Mouse (Mus musculus) midbrain, embryonic 13.5 days (tissue): ENCODE data around the gene Sh3tc1. TPM values are rescaled to one million over a fixed set of nuclear protein-coding genes. Genes with fewer than 3 reads are reported as not detected.

Experiments used
- ATAC-seq: fragments of 200-750 bp; cut with Nextera tagmentation; 2 replicates; pipeline ENCODE4 v1.8.0; 2017; ENCODE audit warnings: mild to moderate bottlenecking, moderate TSS enrichment, moderate library complexity
- H3K27ac ChIP-seq: fragments of 300-500 bp; sonication (generic); 2 replicates; pipeline ENCODE4 v1.5.1; 2015; ENCODE audit warnings: inconsistent platforms, mild to moderate bottlenecking, moderate library complexity
- H3K27me3 ChIP-seq: fragments of 300-500 bp; sonication (generic); 2 replicates; pipeline ENCODE4 v1.6.1; 2015; ENCODE audit warnings: mild to moderate bottlenecking, inconsistent platforms
- H3K36me3 ChIP-seq: fragments of 300-500 bp; sonication (generic); 2 replicates; pipeline ENCODE4 v1.6.1; 2015; ENCODE audit warnings: mild to moderate bottlenecking, inconsistent platforms
- H3K4me1 ChIP-seq: fragments of 300-500 bp; sonication (generic); replicated peaks from 2 replicates; pipeline ENCODE4 v1.6.1; 2015; ENCODE audit warnings: inconsistent platforms
- H3K4me2 ChIP-seq: fragments of 300-500 bp; sonication (generic); replicated peaks from 2 replicates; pipeline ENCODE4 v1.6.1; 2015; ENCODE audit warnings: moderate library complexity, mild to moderate bottlenecking, inconsistent platforms
- H3K4me3 ChIP-seq: fragments of 300-500 bp; sonication (generic); replicated peaks from 2 replicates; pipeline ENCODE4 v1.5.1; 2015; ENCODE audit warnings: mild to moderate bottlenecking, inconsistent platforms
- H3K9ac ChIP-seq: fragments of 300-500 bp; sonication (generic); replicated peaks from 2 replicates; pipeline ENCODE4 v1.6.1; 2015; ENCODE audit warnings: mild to moderate bottlenecking, inconsistent platforms
- H3K9me3 ChIP-seq: fragments of 300-500 bp; sonication (generic); 2 replicates; pipeline ENCODE4 v1.6.1; 2016; ENCODE audit warnings: mild to moderate bottlenecking, inconsistent platforms
- WGBS: fragments of 180-500 bp; shearing (Covaris S2); methylation state at CpG from one replicate; pipeline ENCODE4 v1.1.7; 2015; 5-methylcytosine and 5-hydroxymethylcytosine counted together
- polyA plus RNA-seq: library from polyadenylated mRNA; unstranded; fragments of >200 nt; fragmentation: Nextera tagmentation; extraction: Ambion mirVana; gene quantifications from 2 replicates; pipeline ENCODE4 v1.2.1, GENCODE M21; 2015

Gene Sh3tc1
- polyA plus RNA-seq, 1 experiment from 2014 or later, result 3.8 TPM

DNA sequence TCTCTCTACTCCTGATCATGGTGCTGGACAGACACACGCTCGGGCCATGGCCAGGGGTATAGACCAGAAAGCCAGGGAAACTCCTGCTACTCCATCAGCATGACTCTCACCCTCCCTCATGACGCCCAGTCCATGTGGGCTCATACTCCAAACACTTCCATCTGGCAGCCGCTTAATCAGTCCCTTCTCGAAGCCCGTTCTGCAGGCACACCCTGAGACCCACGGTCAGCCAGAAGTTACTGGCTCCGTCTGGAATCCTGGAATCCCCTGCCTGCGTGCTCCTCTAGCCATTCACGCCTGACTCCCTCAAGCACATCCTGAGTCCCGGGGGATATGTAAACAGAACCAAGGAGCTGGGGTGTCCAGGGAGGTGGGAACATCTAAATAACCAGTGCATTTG, 48.5 kb downstream of the Sh3tc1 start:
- Histone ChIP-seq H3K9me3 (no peaks in the 10 kb centered on the region), H3K9ac (no peak overlapping the region)
- WGBS, result 77% methylated on average over 11 of the region's 11 CpGs

DNA sequence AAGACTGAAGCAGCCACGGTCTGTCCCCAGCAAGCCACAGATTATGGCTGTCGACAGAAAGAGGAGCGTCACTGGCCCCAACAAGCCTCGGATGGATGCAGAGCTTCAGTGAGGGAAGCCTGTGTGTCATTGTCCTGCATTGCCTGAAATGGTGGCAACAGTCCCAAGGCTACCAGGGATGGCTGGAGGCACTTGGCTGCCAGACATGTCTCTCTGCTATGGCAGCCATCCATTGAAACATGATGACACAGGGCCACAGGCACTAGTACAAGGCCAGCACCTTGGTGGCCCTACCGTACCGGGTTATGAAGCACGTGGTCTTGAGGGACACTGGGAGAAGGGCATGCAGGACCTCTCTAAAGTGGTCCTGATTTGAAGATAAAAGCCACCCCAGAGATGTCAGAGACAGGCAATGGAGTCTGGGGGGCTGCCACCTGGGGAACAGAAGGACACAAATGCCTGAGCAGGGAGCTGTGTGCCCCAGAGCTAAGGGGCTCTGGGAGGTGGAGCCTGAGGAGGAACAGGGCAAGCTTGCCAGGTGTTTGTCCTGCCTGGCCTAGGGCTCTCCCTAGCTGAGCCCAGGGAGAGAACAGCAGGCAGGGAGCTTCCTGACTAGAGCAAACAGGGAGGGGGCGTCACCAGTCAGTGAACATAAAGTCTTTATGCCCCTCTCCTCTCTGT, 49.2 kb downstream of the Sh3tc1 start:
- 84% methylated on average over 8 of the region's 8 CpGs for WGBS
- Histone ChIP-seq H3K4me2 (no peak overlapping the region), H3K4me1 (no peaks in the 10 kb centered on the region), H3K9ac (no peak overlapping the region), H3K9me3 (no peaks in the 10 kb centered on the region), H3K4me3 (no peak overlapping the region), H3K36me3 (no peaks in the 10 kb centered on the region), H3K27me3 (no peaks in the 10 kb centered on the region), H3K27ac (no peak overlapping the region)
- ATAC-seq, result no peak

More for the DNA sequence above, 48.5 kb downstream of the Sh3tc1 start:
- Histone ChIP-seq H3K27me3 (no peaks in the 10 kb centered on the region), H3K4me2 (no peak overlapping the region), H3K4me1 (no peaks in the 10 kb centered on the region), H3K27ac (no peak overlapping the region), H3K4me3 (no peak overlapping the region), H3K36me3 (no peaks in the 10 kb centered on the region)
- ATAC-seq, result no peak

DNA sequence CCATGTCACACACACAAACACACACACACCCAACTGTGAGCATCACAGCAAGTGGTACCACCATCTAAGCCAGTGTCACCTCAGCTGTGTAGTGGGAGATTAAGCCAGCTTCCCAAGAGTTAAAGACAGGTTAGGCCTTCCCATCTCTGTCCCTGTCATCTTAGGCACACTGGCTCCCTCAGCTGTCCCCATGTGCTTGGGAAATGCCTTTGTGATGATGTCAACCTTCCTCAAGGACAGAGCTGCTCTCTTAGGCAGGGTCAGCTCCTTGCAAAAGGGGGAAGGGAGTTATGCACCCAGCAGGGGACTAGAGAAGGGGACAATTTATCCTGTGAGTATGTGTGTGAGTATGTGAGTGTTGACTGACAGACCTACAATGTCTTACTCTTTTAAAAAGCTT, 50.4 kb downstream of the Sh3tc1 start:
- Histone ChIP-seq H3K4me2 (no peak overlapping the region), H3K4me1 (no peaks in the 10 kb centered on the region), H3K27ac (no peak overlapping the region), H3K36me3 (no peaks in the 10 kb centered on the region), H3K4me3 (no peak overlapping the region), H3K9me3 (no peaks in the 10 kb centered on the region), H3K9ac (no peak overlapping the region), H3K27me3 (no peaks in the 10 kb centered on the region)
- no peak for ATAC-seq

DNA sequence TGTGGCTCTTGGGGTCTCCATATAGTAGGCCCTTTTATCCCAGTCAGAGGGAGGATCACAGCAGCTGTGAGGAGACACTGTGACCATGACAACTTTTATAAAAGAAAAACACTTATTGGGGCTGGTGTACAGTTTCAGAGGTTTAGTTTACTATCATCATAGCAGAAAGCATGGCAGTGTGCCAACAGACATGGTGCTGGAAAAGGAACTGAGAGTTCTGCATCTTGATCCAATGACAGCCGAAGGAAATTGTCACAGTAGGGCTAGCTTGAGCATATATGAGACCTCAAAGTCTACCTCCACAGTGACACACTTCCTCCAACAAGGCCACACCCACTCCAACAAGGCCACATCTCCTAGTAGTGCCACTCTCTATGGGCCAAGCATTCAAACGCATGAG, 50.9 kb downstream of the Sh3tc1 start:
- H3K9ac ChIP-seq, result no peak overlapping the region
- WGBS, result 95% methylated on average over 2 of the region's 2 CpGs
- no peaks in the 10 kb centered on the region for H3K4me1 ChIP-seq
- no peaks in the 10 kb centered on the region for H3K9me3 ChIP-seq
- no peak overlapping the region for H3K4me2 ChIP-seq
- no peaks in the 10 kb centered on the region for H3K36me3 ChIP-seq
- no peak for ATAC-seq
- no peak overlapping the region for H3K4me3 ChIP-seq
- no peaks in the 10 kb centered on the region for H3K27me3 ChIP-seq
- no peak overlapping the region for H3K27ac ChIP-seq

DNA sequence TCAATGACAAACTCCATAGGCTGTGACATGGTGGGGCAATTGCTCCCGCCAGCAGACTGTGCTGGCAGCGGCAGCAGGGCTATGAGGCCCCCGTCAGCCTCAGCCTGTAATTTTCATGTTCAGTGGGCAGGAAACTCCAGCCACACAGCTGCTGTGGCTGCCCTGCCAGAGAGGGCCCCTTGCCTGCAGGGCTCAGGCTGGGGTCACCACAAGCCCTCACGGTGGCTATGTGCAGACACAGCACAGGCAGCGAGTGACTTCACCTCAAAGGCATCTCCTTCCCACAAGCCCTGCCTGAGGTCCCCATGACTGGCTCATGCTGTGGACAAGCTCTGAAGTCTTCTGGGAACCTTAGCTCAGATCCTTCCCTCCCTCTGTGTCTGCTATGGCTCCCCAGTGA, 52.7 kb downstream of the Sh3tc1 start:
- Histone ChIP-seq H3K4me1 (no peaks in the 10 kb centered on the region), H3K4me3 (no peak overlapping the region), H3K27ac (no peak overlapping the region), H3K4me2 (no peak overlapping the region), H3K9ac (no peak overlapping the region), H3K9me3 (no peaks in the 10 kb centered on the region), H3K27me3 (no peaks in the 10 kb centered on the region), H3K36me3 (no peaks in the 10 kb centered on the region)
- no peak for ATAC-seq
- WGBS, result 70% methylated on average over 5 of the region's 5 CpGs

DNA sequence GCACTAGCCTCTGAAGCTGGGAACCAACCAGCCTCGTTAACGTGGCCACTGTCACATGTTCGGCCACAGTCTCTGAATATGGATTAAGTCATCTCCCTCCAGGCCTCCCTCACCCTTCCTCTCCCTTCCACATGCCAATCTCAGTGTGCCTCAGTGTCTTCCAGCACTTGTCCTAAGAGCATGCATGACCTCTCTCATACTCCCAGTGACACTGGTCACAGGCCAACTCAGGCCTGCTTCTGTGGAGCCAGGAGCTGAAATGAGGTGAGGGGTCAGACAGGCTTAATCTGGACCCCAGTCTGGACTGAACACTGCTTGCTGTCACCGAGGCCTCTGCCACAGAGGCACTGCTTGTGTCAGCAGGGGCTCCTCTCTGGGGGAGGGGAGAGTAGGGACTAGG, 53.5 kb downstream of the Sh3tc1 start:
- Histone ChIP-seq H3K4me2 (no peak overlapping the region), H3K4me3 (no peak overlapping the region), H3K36me3 (no peaks in the 10 kb centered on the region), H3K9me3 (no peaks in the 10 kb centered on the region), H3K9ac (no peak overlapping the region), H3K27ac (no peak overlapping the region), H3K27me3 (no peaks in the 10 kb centered on the region), H3K4me1 (no peaks in the 10 kb centered on the region)
- WGBS, result 63% methylated on average over 4 of the region's 4 CpGs
- no peak for ATAC-seq

DNA sequence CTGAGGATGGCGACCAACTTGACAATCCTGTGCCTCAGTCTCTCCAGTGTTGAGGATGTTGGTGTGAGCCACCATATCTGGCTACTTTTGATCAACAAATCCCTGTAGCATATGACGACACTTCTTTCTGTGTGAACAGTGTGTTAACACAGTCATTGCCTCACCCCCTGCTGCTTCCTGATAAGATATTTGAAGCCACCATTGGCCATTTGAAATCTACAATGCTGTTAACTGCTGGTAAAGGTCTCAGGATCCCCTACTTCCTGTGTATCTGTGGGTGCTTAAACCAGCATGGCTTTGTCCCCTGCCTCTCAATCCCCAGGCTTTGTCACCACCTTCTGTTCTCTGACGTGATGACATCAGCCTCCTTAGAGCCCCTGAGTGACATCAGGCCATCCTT, 54.7 kb downstream of the Sh3tc1 start:
- no peak overlapping the region for H3K4me3 ChIP-seq
- H3K9ac ChIP-seq, result no peak overlapping the region
- H3K36me3 ChIP-seq, result no peaks in the 10 kb centered on the region
- no peak overlapping the region for H3K27ac ChIP-seq
- 78% methylated on average over 3 of the region's 3 CpGs for WGBS
- H3K27me3 ChIP-seq, result peaks cover 11% of the 10 kb centered on the region
- H3K9me3 ChIP-seq, result no peaks in the 10 kb centered on the region
- no peak for ATAC-seq
- no peaks in the 10 kb centered on the region for H3K4me1 ChIP-seq
- H3K4me2 ChIP-seq, result no peak overlapping the region

DNA sequence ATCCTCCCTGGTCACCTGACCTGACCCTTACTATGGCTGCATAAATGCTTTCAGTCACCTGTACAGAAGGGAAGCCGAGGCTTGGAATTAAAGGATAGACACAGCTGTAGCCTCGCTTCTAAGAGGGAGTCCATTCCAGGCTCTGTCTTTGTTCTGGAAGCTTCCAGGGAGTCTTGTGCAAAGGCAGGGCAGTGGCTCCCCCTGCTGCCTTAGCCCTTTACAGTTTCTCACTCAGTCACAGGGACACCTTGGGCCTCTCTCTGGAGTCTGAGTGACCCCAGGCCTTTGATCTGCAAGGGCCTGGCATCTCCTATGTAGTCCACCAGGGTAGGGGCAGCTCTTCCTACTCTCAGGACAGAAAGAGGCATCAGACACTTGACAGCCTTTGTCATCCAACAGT, 58.8 kb downstream of the Sh3tc1 start:
- H3K9me3 ChIP-seq, result no peaks in the 10 kb centered on the region
- no peaks in the 10 kb centered on the region for H3K36me3 ChIP-seq
- H3K9ac ChIP-seq, result no peak overlapping the region
- no peak overlapping the region for H3K4me2 ChIP-seq
- WGBS, result 50% methylated on average over 2 of the region's 2 CpGs
- no peak overlapping the region for H3K27ac ChIP-seq
- peaks cover 6% of the 10 kb centered on the region for H3K4me1 ChIP-seq
- no peak for ATAC-seq
- no peak overlapping the region for H3K4me3 ChIP-seq
- peaks cover 45% of the 10 kb centered on the region for H3K27me3 ChIP-seq

DNA sequence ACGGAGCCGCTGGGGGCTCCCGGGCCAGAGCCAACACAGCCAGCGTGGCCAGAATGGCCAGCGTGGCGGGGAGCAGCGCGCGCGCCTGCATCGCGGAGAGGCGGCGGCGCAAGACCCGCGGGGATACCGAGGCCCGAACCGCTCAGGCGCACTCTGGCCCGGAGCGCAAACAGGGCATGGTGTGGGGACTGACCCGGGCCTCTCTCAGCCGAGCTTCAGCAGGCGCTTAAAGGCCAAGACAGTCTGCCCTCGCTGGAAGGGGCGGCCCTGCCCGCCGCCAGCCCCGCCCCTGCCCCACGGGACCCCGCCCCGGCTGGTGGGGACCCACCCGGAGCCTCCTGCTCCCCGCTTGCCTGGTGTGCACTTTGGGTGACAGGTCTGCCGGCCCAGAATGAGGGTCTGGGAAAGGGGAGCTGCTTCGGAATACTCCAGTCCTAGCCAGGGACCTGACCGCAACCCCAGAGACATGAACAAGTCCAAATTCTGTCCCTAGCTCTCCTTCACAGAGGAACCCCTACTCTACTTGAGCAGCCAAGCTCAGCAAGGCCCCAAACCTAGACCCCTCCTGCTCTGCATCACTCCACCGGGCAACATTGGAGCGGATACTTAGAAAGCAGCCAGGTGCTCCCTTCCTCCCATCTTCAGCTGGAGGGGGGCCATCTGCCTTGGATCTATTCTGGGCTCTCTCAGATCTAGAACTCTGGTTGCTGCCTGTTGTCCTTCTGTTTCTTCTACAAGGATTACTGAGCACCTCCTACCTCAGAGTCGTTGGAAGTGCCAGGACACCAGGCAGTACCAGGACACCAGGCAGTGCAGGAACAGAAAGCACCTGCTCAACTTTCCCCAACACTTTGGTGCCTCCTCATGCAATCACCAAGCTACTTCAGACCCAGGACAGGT, 60.3 kb downstream of the Sh3tc1 start, which contains the start of gene Htra3:
Gene Htra3, minus strand, starts transcription at position 527 of the 900 bp plus-strand sequence.
- Histone ChIP-seq H3K4me2 (peak within 1 kb of the TSS; percentile 58), H3K36me3 (no peaks in the 10 kb centered on the region), H3K4me1 (peaks cover 6% of the 10 kb centered on the region), H3K4me3 (peak within 1 kb of the TSS; percentile 38), H3K9ac (peak within 1 kb of the TSS; percentile 39), H3K9me3 (no peaks in the 10 kb centered on the region), H3K27me3 (peaks cover 45% of the 10 kb centered on the region), H3K27ac (no peak within 1 kb of the TSS)
- WGBS, result 11% methylated on average over 40 of the region's 42 CpGs
- ATAC-seq, result peak; percentile 30; the same call in 1 of the 2 replicates

DNA sequence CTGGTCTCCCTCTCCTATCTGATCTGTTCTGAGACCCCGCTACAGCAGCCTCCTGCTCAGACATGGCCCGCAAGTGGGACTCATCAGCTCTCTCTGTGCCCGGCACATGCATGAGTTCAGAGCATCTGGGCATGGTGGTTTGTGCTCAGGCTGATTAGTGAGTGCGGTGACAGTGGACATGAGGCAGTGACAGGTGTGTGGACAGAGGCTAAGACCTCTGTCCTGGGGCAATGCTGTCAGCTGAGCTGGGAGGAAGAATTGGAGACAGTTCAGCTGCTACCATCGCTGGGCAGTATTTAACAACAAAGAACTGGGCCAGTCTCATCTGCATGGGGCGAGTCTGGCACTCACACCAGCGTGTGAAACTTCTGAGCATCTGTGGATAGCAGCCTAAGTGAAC, 62.8 kb downstream of the Sh3tc1 start:
- no peak overlapping the region for H3K9ac ChIP-seq
- H3K4me1 ChIP-seq, result peaks cover 6% of the 10 kb centered on the region
- H3K4me3 ChIP-seq, result no peak overlapping the region
- H3K27ac ChIP-seq, result no peak overlapping the region
- no peak overlapping the region for H3K4me2 ChIP-seq
- peaks cover 45% of the 10 kb centered on the region for H3K27me3 ChIP-seq
- WGBS, result 86% methylated on average over 7 of the region's 7 CpGs
- no peak for ATAC-seq
- H3K9me3 ChIP-seq, result no peaks in the 10 kb centered on the region
- H3K36me3 ChIP-seq, result no peaks in the 10 kb centered on the region

DNA sequence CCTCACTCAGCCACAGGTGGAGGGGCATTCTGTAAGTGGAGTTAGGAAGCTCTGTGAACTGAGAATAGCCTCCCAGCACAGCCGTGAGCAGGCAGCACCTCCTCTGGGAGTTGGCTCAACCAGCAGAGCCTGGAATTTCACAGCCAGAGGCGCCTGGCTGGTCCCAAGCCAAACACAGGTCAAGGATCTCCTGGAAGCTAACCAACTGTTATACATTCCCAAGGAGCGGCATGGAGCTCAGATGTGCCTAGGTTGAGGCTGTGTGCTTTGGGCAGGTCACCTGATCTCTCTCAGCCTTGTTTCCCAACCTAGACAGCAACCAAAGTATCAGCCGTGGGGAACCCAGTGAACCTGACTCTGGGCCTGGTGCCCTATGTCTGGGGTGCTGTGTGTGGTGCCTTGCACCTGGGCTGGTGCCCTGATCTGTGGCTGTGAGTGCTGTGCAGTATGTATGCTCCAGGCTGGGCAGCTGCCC, 65.7 kb downstream of the Sh3tc1 start:
- Histone ChIP-seq H3K4me1 (peaks cover 3% of the 10 kb centered on the region), H3K27me3 (peaks cover 24% of the 10 kb centered on the region), H3K9ac (no peak overlapping the region), H3K36me3 (no peaks in the 10 kb centered on the region), H3K27ac (no peak overlapping the region), H3K9me3 (no peaks in the 10 kb centered on the region), H3K4me3 (no peak overlapping the region), H3K4me2 (no peak overlapping the region)
- 76% methylated on average over 4 of the region's 4 CpGs for WGBS
- ATAC-seq, result no peak

DNA sequence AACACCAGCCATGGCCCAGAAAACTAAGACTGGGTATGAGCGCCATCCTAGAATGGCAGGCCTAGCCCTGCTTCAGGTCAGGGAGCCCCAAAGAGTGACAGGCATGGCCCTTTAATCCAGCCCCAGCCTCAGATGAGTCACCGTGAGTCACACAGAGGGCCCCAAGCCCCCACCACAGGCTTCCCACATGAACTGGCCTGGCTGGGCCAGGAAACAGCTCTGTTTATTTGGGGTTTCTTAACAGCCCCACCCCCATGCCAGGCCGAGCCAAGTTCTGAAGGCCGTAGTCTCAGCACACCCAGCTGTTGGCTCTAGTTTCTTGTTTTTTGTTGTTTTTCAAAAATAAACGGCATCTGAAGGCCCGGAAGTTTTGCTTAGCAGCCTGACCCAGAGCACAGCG, 66.7 kb downstream of the Sh3tc1 start:
- ATAC-seq, result no peak
- peaks cover 14% of the 10 kb centered on the region for H3K27me3 ChIP-seq
- no peak overlapping the region for H3K9ac ChIP-seq
- no peaks in the 10 kb centered on the region for H3K9me3 ChIP-seq
- 82% methylated on average over 7 of the region's 7 CpGs for WGBS
- H3K4me3 ChIP-seq, result no peak overlapping the region
- H3K27ac ChIP-seq, result no peak overlapping the region
- H3K36me3 ChIP-seq, result no peaks in the 10 kb centered on the region
- no peak overlapping the region for H3K4me2 ChIP-seq
- H3K4me1 ChIP-seq, result no peaks in the 10 kb centered on the region
